Mouse (Mus musculus) activated CD4-positive, CD25-positive, alpha-beta regulatory T cell, adult 4 months (primary cell): ENCODE data around the gene Slc25a10. TPM values are rescaled to one million over a fixed set of nuclear protein-coding genes. Genes with fewer than 3 reads are reported as not detected.

Experiments
- ATAC-seq: one replicate; pipeline ENCODE4 v1.8.0; 2017
- polyA plus RNA-seq, 2 experiments: library from polyadenylated mRNA; unstranded; fragments of 100-300 nt; shearing (Covaris generic); gene quantifications; one replicate each; pipeline ENCODE4 v1.2.1; 2017

Gene Slc25a10
- polyA plus RNA-seq, 2 experiments from 2014 or later, result 9.7 to 12.3 TPM

- ATAC-seq, result no peak
These were observed 50.3 kb downstream of the Slc25a10 start for GRCm38 (mm10) chr11:120541907-120542306.

DNA sequence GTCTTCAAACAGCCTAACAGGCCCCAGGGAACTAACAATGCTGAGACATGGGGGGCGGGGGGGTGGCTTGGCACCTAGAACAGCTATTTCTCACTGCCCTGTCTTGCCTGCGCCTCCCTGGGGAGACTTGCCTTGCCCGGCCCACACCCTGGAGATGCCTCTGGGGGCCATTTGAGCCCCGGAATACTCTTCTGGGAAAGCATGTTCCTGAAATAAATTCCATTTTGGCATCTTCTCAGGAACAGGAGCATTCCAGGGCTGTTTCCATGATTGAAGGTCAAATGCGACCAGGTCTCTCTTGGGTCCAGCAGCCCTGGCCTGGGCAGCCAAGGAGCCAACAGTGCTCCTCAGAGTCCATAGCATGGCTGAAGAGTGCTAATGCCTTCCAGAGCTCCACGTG, 50.7 kb downstream of the Slc25a10 start:
- ATAC-seq, result no peak

GRCm38 (mm10) chr11:120545964-120546363, 54.3 kb downstream of the Slc25a10 start:
- no peak for ATAC-seq

DNA sequence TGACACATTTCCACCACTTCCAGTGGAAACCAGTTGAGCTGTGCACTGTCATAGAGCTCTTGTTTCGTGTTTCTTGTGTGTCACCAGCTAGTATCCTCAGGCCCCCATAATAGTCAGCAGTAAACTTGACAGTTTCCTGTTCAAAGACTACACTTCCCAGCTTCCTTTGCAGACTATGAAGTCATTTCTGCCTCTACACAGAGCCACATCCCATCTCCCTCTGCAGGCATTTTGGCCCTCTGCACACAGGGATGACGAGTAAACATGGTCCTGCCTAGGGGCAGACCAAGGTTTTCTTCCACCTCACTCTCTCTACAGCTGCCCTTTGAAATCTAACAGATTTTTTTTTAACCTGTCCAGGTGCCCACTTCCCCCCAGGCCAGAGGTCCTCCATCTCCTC, 55.8 kb downstream of the Slc25a10 start:
- ATAC-seq, result no peak

GRCm38 (mm10) chr11:120548214-120548613, 56.6 kb downstream of the Slc25a10 start:
- ATAC-seq, result no peak

DNA sequence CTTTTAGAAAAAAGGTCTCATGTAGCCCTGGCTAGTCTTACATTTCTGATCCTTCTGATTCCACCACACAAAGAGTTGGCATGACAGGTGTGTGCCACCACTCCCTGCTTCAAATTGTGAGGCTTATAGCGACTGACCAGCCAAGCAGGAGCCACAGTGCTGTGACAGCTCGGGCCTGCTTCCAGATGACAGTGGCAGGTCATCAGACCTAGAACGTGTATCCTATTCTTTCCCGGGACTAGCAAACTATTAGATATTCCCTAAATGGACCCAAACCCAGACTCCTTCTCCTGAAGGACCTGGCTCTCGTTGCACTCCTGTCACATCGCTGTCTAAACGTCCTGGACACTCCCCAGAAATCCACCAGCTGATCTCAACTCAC, 57.1 kb downstream of the Slc25a10 start:
- no peak for ATAC-seq

Other genes with a start within 250 kb of the Slc25a10 start
- 1,000 to 10,000 TPM; 2,904 to 3,852 TPM for gene Actg1, start 143.3 kb upstream of the Slc25a10 start, polyA plus RNA-seq
- 1 to 10 TPM in 1 of 2 experiments, under 1 TPM in 1; 0.47 to 1.1 TPM for gene Fscn2, start 130.3 kb upstream of the Slc25a10 start, polyA plus RNA-seq
- 10 to 100 TPM; 12.2 to 18.7 TPM for gene Faap100, start 113.1 kb upstream of the Slc25a10 start, polyA plus RNA-seq
- 1 to 10 TPM; 9.1 to 9.7 TPM for gene Nploc4, start 54.1 kb upstream of the Slc25a10 start, polyA plus RNA-seq
- gene Tspan10, start 49.2 kb upstream of the Slc25a10 start, polyA plus RNA-seq, result not detected
- gene Pde6g, start 38.3 kb upstream of the Slc25a10 start, polyA plus RNA-seq, result under 1 TPM in 1 of 2 experiments, not detected in 1; 0.38 TPM
- 1 to 10 TPM; 7.5 to 8.5 TPM for gene Oxld1, start 33.8 kb upstream of the Slc25a10 start, polyA plus RNA-seq
- 10 to 100 TPM; 15.6 to 22.7 TPM for gene Ccdc137, start 33.7 kb upstream of the Slc25a10 start, polyA plus RNA-seq
- gene Arl16, start 24.2 kb upstream of the Slc25a10 start, polyA plus RNA-seq, result 10 to 100 TPM; 24.4 to 30.8 TPM
- gene Mrpl12, start 7.2 kb upstream of the Slc25a10 start, polyA plus RNA-seq, result 10 to 100 TPM; 73.5 to 74.7 TPM
- gene Gcgr, start 38.9 kb downstream of the Slc25a10 start, polyA plus RNA-seq, result not detected
- gene Mcrip1, start 57.9 kb downstream of the Slc25a10 start, polyA plus RNA-seq, result 100 to 1,000 TPM; 121 to 128 TPM
- not detected for gene Ppp1r27, start 59.3 kb downstream of the Slc25a10 start, polyA plus RNA-seq
- 100 to 1,000 TPM; 140 to 160 TPM for gene P4hb, start 81.4 kb downstream of the Slc25a10 start, polyA plus RNA-seq
- gene Arhgdia, start 89.8 kb downstream of the Slc25a10 start, polyA plus RNA-seq, result 100 to 1,000 TPM; 601 to 860 TPM
- 10 to 100 TPM; 18.9 to 51.6 TPM for gene Alyref, start 106.5 kb downstream of the Slc25a10 start, polyA plus RNA-seq
- 100 to 1,000 TPM; 112 to 117 TPM for gene Anapc11, start 106.6 kb downstream of the Slc25a10 start, polyA plus RNA-seq
- not detected for gene Npb, start 116.6 kb downstream of the Slc25a10 start, polyA plus RNA-seq
- gene Pcyt2, start 126.1 kb downstream of the Slc25a10 start, polyA plus RNA-seq, result 100 to 1,000 TPM in 1 of 2 experiments, 10 to 100 TPM in 1; 84.5 to 112 TPM
- 10 to 100 TPM; 50.8 to 61.8 TPM for gene Sirt7, start 133.4 kb downstream of the Slc25a10 start, polyA plus RNA-seq
- 10 to 100 TPM; 10.7 to 14.3 TPM for gene Mafg, start 141.8 kb downstream of the Slc25a10 start, polyA plus RNA-seq
- under 1 TPM in 1 of 2 experiments, not detected in 1; 0.48 TPM for gene Pycr1, start 151.9 kb downstream of the Slc25a10 start, polyA plus RNA-seq
- gene Myadml2, start 156.3 kb downstream of the Slc25a10 start, polyA plus RNA-seq, result not detected
- not detected for gene Notum, start 169.3 kb downstream of the Slc25a10 start, polyA plus RNA-seq
- 100 to 1,000 TPM in 1 of 2 experiments, 10 to 100 TPM in 1; 78.1 to 110 TPM for gene Aspscr1, start 181.1 kb downstream of the Slc25a10 start, polyA plus RNA-seq
- gene Cenpx, start 221.9 kb downstream of the Slc25a10 start, polyA plus RNA-seq, result 100 to 1,000 TPM; 163 to 165 TPM
- 10 to 100 TPM; 19.7 to 24.1 TPM for gene Lrrc45, start 222.1 kb downstream of the Slc25a10 start, polyA plus RNA-seq
- not detected for gene Rac3, start 229.6 kb downstream of the Slc25a10 start, polyA plus RNA-seq
- gene Dcxr, start 235.4 kb downstream of the Slc25a10 start, polyA plus RNA-seq, result 10 to 100 TPM; 17.0 to 20.9 TPM
- gene Cbr2, start 240.3 kb downstream of the Slc25a10 start, polyA plus RNA-seq, result not detected